Mouse (Mus musculus): Measurements from ENCODE around the gene Ror2. TPM values are rescaled to one million over a fixed set of nuclear protein-coding genes. Genes with fewer than 3 reads are reported as not detected.
A peak's percentile ranks its signal among the peaks of the same experiment; 100 is the strongest.

The Ror2 gene
- polyA plus RNA-seq, 1 experiment from 2014 or later: 25.8 TPM

DNA sequence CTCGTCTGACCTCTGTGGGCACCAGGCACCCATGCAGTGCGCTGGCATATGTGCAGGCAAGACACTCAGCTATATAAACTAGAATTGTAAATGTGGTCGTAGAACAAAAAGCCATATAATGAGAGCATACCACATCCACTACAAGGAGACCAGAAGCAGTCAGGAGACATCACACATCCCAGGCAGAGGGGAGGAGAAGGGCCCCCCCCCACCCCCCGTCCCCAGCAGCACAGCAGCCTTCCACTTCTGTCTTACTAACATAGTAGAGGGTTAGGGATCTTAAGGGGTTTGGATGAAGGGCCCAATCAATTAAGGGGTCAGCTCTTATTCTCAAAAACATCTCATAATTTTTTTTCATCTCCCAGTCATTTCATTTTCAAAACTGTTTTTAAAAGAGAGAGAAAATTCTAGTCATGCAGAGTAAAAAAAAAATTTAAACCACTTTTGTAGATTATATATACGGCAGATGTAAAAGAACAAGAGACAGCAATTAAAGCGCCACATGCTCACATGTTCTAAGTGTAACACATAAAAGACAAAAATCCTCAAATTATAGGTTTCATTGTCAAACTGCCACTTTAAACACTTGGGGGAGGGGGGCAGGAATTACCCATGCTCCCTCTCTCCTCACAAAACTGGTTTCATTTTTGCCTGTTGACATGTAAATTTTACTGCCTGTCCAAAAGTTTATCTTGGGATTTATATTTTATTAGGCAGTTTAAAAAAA is 89.8 kb downstream of the Ror2 start:
- no peak overlapping the region for H3K27ac ChIP-seq

GRCm38 (mm10) chr13:53194306-53194705 is 91.6 kb downstream of the Ror2 start:
- H3K27me3 ChIP-seq (ENCODE audit: insufficient read depth, poor library complexity, severe bottlenecking): no peaks in the 10 kb centered on the region
- H3K4me1 ChIP-seq: peaks cover 73% of the 10 kb centered on the region
- H3K27ac ChIP-seq: peak overlapping the region; percentile 72
- H3K36me3 ChIP-seq: no peaks in the 10 kb centered on the region
- H3K4me3 ChIP-seq: no peak overlapping the region
- no peak for DNase-seq (ENCODE audit: low spot score)
- no peaks in the 10 kb centered on the region for H3K9me3 ChIP-seq
- WGBS: 78% methylated on average over 15 of the region's 15 CpGs

More for the DNA sequence above, 89.8 kb downstream of the Ror2 start:
- Histone ChIP-seq H3K27me3 (ENCODE audit: insufficient read depth, poor library complexity, severe bottlenecking) (no peaks in the 10 kb centered on the region), H3K36me3 (no peaks in the 10 kb centered on the region), H3K9me3 (no peaks in the 10 kb centered on the region), H3K4me1 (peaks cover 80% of the 10 kb centered on the region), H3K4me3 (no peak overlapping the region)
- 87% methylated on average over 6 of the region's 6 CpGs for WGBS
- DNase-seq (ENCODE audit: low spot score): no peak

- peaks cover 70% of the 10 kb centered on the region for H3K4me1 ChIP-seq
- H3K9me3 ChIP-seq: no peaks in the 10 kb centered on the region
- H3K27me3 ChIP-seq (ENCODE audit: insufficient read depth, poor library complexity, severe bottlenecking): no peaks in the 10 kb centered on the region
- no peaks in the 10 kb centered on the region for H3K36me3 ChIP-seq
- WGBS: 27% methylated on average over 6 of the region's 6 CpGs
- DNase-seq (ENCODE audit: low spot score): no peak
- no peak overlapping the region for H3K4me3 ChIP-seq
- peak overlapping the region; percentile 72 for H3K27ac ChIP-seq
Measured at GRCm38 (mm10) chr13:53193713-53194112, 92.2 kb downstream of the Ror2 start.

DNA sequence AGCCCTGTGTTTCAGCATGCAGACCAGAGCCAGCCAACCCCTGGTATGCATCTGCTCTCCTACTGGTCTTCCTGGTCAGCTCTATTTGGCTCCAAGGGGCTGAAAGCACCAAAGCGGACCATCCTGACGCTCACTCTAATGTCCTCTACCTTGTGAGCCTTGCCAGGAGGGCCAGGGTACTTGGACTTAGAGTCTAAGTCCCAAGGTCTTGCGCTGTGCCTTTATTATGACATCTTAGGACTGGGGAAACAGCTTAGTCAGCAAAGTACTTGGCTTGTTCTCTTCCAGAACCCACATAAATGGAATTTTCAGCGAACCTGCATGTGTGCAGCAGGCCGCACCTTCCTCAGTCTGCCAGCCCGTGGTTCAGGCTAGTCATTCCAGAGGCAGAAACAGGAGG is 93.6 kb downstream of the Ror2 start:
- Histone ChIP-seq H3K4me3 (no peak overlapping the region), H3K9me3 (no peaks in the 10 kb centered on the region), H3K36me3 (no peaks in the 10 kb centered on the region), H3K27me3 (ENCODE audit: insufficient read depth, poor library complexity, severe bottlenecking) (no peaks in the 10 kb centered on the region), H3K4me1 (peaks cover 71% of the 10 kb centered on the region), H3K27ac (peak overlapping the region; percentile 53; the same call in 1 of the 2 replicates)
- 81% methylated on average over 6 of the region's 6 CpGs for WGBS
- no peak for DNase-seq (ENCODE audit: low spot score)

DNA sequence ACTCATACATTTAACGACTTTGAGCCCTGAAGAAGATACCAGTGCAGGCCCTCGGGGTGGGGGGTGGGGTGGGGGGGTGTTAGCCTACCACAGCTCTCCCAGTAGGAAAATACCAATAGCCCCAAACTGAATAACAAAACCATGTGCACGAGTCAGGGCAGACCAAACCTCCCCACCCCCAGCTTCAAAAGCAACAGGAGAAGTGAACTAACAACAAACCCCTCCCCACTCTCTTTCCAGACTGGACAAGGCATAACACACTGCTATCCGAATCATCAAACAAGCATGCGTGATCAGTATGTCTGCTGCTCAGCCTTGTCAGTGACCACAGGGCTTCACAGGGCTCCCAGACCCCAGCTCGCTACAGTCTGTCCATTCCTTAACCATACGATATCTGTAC is 94.3 kb downstream of the Ror2 start:
- WGBS: 52% methylated on average over 7 of the region's 7 CpGs
- H3K27me3 ChIP-seq (ENCODE audit: insufficient read depth, poor library complexity, severe bottlenecking): no peaks in the 10 kb centered on the region
- no peaks in the 10 kb centered on the region for H3K36me3 ChIP-seq
- peaks cover 67% of the 10 kb centered on the region for H3K4me1 ChIP-seq
- H3K4me3 ChIP-seq: no peak overlapping the region
- no peak for DNase-seq (ENCODE audit: low spot score)
- peak overlapping the region; percentile 53; the same call in 1 of the 2 replicates for H3K27ac ChIP-seq
- H3K9me3 ChIP-seq: no peaks in the 10 kb centered on the region

DNA sequence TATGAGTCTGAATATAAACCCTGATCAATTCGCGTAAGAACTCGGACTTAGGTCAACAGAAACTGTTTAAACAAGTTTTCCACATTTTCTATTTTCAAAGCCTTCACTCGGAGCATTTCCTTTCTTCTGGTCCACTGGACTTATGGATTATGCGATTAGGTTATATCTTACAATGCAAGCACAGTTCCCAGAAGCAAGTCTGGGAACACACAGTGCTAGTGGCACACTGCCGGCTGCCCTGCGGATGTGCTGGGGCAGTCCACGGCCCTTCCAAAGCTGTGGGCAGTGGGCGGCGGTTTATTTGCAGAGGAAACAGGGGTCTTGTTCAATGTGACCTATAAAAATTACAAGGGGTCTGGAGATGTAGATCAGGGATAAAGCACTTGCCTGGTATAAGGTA is 97.0 kb downstream of the Ror2 start:
- DNase-seq (ENCODE audit: low spot score): no peak
- Histone ChIP-seq H3K9me3 (no peaks in the 10 kb centered on the region), H3K4me1 (peaks cover 48% of the 10 kb centered on the region), H3K4me3 (no peak overlapping the region), H3K27ac (no peak overlapping the region), H3K27me3 (ENCODE audit: insufficient read depth, poor library complexity, severe bottlenecking) (no peaks in the 10 kb centered on the region), H3K36me3 (peaks cover 7% of the 10 kb centered on the region; the same call in 1 of the 2 replicates)
- 82% methylated on average over 10 of the region's 10 CpGs for WGBS

DNA sequence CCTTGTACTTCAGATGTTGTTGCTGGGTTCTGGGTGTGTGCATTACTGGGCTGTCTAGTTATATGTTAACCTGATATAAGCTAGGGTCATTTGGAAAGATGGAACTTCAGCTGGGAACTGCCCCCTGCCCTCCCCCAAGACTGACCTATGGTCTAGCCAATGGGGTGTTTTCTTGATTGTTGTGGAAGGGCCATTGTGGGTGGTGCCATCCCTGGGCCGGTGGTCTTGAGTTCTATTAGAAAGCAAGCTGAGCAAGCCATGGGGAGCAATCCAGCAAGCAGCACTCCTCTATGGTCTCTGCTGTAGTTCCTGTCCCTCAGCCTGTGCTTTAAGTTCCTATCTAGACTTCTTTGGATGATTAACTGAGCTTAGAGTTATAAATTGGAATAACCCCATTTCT is 101.1 kb downstream of the Ror2 start:
- no peaks in the 10 kb centered on the region for H3K27me3 ChIP-seq (ENCODE audit: insufficient read depth, poor library complexity, severe bottlenecking)
- WGBS: 89% methylated on average over 1 of the region's 1 CpGs
- no peak overlapping the region for H3K4me3 ChIP-seq
- DNase-seq (ENCODE audit: low spot score): no peak
- no peak overlapping the region for H3K27ac ChIP-seq
- H3K4me1 ChIP-seq: peaks cover 56% of the 10 kb centered on the region
- H3K36me3 ChIP-seq: peaks cover 7% of the 10 kb centered on the region; the same call in 1 of the 2 replicates
- no peaks in the 10 kb centered on the region for H3K9me3 ChIP-seq

- no peak for DNase-seq (ENCODE audit: low spot score)
- H3K27me3 ChIP-seq (ENCODE audit: insufficient read depth, poor library complexity, severe bottlenecking): no peaks in the 10 kb centered on the region
- 0 out of 2 replicates have a peak overlapping the region, but pooled peaks have one; percentile 43 for H3K27ac ChIP-seq
- no peak overlapping the region for H3K4me3 ChIP-seq
- peaks cover 7% of the 10 kb centered on the region; the same call in 1 of the 2 replicates for H3K36me3 ChIP-seq
- H3K9me3 ChIP-seq: no peaks in the 10 kb centered on the region
- peaks cover 63% of the 10 kb centered on the region for H3K4me1 ChIP-seq
- WGBS: 67% methylated on average over 5 of the region's 5 CpGs
Measured at GRCm38 (mm10) chr13:53184149-53184548, 101.8 kb downstream of the Ror2 start.

DNA sequence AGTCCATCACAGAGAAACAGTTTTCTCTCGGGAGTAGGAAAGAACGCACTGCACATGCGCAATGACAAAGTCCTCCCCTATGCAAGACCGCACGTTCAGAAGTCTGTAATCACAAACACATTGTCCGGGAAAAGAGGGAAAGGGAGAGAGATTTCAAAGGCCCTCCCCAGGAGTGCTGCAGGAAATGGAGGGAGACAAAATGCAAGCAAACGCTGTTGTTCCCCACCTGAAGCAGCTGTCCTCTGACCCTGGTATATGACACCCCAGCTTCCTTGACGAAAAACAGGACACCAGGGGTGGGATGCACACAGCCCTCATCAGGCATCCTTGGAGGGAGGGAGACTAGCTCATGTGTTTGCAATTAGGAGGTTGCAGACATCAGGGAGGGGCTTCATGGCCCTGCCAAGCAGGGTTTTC is 102.8 kb downstream of the Ror2 start:
- Histone ChIP-seq H3K36me3 (peaks cover 7% of the 10 kb centered on the region; the same call in 1 of the 2 replicates), H3K27ac (peak overlapping the region; percentile 43; the same call in 1 of the 2 replicates), H3K4me3 (no peak overlapping the region), H3K27me3 (ENCODE audit: insufficient read depth, poor library complexity, severe bottlenecking) (no peaks in the 10 kb centered on the region), H3K9me3 (no peaks in the 10 kb centered on the region), H3K4me1 (peaks cover 66% of the 10 kb centered on the region)
- 28% methylated on average over 8 of the region's 8 CpGs for WGBS
- no peak for DNase-seq (ENCODE audit: low spot score)

DNA sequence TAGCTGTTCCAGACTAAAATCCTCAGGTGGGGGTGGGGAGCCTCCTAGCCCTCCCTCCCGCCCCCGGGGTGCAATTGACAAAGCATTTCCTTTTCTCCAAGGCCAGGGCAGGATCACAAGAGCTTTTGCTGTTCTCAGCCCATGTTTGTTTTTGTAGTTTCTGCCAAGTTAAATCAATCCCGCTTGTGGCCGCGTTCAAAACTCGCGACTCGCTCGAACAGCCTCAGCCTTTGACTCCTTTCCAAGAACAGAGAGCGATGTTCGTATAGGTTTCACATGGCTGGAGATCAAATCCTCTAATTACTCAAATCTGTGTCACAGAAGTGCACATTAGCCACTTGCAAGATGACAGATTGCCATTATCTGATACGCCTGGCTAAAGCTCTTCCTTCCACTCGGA is 107.3 kb downstream of the Ror2 start:
- Histone ChIP-seq H3K36me3 (no peaks in the 10 kb centered on the region), H3K4me1 (peaks cover 91% of the 10 kb centered on the region), H3K4me3 (peak overlapping the region; percentile 18), H3K27me3 (ENCODE audit: insufficient read depth, poor library complexity, severe bottlenecking) (no peaks in the 10 kb centered on the region), H3K9me3 (no peaks in the 10 kb centered on the region), H3K27ac (peak overlapping the region; percentile 79)
- DNase-seq (ENCODE audit: low spot score): no peak
- WGBS: 14% methylated on average over 13 of the region's 13 CpGs

- Histone ChIP-seq H3K9me3 (no peaks in the 10 kb centered on the region), H3K27me3 (ENCODE audit: insufficient read depth, poor library complexity, severe bottlenecking) (no peaks in the 10 kb centered on the region), H3K27ac (peak overlapping the region; percentile 79), H3K36me3 (no peaks in the 10 kb centered on the region), H3K4me3 (no peak overlapping the region), H3K4me1 (peaks cover 89% of the 10 kb centered on the region)
- no peak for DNase-seq (ENCODE audit: low spot score)
- WGBS: 55% methylated on average over 4 of the region's 4 CpGs
Measured at GRCm38 (mm10) chr13:53178171-53178570, 107.8 kb downstream of the Ror2 start.

DNA sequence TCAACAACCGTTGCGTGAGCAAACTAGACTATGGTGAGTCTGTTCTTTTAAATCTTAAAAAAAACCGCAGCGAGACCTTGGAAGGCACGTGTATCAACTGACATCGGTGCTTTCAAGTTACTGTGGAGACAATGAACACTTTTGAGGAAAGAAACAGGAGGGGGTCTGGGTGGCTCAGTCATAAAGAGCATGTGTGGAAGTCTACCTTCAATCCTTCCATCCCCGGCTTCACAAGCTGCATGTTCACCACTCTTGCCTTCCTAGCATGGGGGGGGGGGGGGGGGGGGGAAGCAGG is 108.6 kb downstream of the Ror2 start:
- Histone ChIP-seq H3K27ac (peak overlapping the region; percentile 79), H3K27me3 (ENCODE audit: insufficient read depth, poor library complexity, severe bottlenecking) (no peaks in the 10 kb centered on the region), H3K9me3 (no peaks in the 10 kb centered on the region), H3K4me1 (peaks cover 85% of the 10 kb centered on the region), H3K36me3 (no peaks in the 10 kb centered on the region), H3K4me3 (no peak overlapping the region)
- no peak for DNase-seq (ENCODE audit: low spot score)
- 72% methylated on average over 7 of the region's 7 CpGs for WGBS

- 46% methylated on average over 10 of the region's 10 CpGs for WGBS
- no peaks in the 10 kb centered on the region for H3K27me3 ChIP-seq (ENCODE audit: insufficient read depth, poor library complexity, severe bottlenecking)
- peaks cover 85% of the 10 kb centered on the region for H3K4me1 ChIP-seq
- no peaks in the 10 kb centered on the region for H3K9me3 ChIP-seq
- H3K4me3 ChIP-seq: peak overlapping the region; percentile 5; the same call in 1 of the 2 replicates
- no peak for DNase-seq (ENCODE audit: low spot score)
- peak overlapping the region; percentile 79 for H3K27ac ChIP-seq
- no peaks in the 10 kb centered on the region for H3K36me3 ChIP-seq
Measured at GRCm38 (mm10) chr13:53176695-53177423, 109.1 kb downstream of the Ror2 start.
